Mouse (Mus musculus) MN1 (cell line): ENCODE data around the gene Dlg2.

Experiments used
- DNase-seq: peaks from one replicate; pipeline ENCODE4 v3.0.0-alpha.2; 2016; ENCODE audit warnings: low spot score

Dlg2 gene

GRCm38 (mm10) chr7:92383913-92384484 lies 1907.5 kb downstream of the Dlg2 start:
- no peak for DNase-seq

DNA sequence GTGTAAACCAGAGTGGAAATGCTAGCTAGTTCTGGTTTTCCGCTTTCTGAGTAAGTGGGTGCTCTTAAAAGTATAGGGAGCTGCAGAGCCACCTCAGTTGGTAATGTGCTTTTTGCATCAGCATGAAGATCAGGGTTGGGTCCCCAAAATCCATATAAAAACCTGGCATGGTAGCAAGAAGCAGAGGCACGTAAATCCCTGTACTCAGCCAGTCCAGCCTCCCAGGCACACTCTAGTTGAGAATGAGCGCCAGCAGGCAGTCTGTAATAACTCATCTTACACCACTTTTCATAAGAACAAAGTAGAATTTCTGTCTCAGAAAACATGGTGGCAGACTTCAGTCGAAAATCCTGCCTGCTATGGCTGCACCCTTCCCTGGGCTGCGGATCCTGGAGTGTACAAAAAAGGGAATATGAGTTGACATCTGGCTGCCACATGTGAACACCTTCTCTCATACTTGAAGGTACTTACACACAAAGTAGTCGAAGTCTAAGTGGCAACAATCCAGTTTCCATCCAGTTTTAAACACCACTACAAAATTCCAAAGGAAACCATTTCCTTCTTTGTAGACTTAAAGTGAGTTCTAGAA lies 1915.7 kb downstream of the Dlg2 start:
- no peak for DNase-seq

DNA sequence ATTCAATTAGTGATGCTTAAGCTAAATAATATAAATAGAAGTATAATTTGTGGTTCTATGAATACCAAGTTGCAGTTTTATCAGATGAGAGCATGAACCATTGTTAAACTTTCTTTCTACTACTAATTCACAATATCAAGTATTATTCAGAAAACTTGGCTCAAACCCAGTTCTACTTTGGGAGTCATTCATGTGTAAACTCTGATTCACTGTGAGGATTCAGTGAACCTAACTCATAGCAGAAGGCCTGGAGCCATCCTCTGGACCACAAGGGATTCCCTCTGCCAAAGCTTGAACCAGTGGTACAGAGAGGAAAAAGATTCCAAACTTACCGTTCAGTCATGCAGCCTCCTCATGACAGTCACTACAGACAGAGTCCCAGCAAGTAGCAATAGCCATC lies 1920.3 kb downstream of the Dlg2 start:
- no peak for DNase-seq

DNA sequence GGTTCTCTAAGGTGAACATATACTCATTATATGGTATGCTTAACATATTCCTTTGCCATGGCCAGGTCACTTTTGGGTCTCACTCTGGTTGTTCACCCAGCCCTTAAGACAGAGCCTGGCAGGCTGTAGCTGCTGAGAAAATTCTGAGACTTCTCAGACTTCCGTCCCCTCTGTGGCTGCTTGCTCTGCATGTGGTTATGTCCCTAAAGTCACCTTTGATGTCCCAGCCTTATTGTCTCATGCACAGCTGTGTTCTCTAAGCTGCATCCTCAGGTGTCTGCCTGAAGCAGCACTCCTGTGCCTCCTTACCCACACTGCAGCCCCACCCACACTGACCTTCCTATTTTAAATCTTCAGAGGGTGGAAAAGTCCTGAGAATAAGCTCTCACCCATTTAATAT lies 1922.4 kb downstream of the Dlg2 start:
- DNase-seq: no peak

DNA sequence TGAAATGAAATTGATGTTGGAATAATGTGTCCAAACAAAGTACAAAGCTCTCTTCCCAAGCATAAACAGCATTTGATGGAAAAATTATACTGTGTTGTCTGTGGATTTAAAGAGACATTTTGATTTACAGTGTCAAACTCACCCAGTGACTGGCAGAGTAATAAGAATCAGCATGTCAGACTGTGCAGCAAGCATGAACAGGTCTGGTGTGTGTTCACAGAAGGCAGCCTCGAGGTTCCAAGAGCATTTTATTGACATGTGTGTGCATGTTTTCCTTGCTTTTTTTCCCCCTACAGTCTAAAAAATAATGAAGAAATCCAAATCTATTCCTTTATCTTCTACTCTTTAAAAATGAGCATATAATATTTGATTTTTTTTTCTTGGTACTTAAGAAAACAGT lies 1924.1 kb downstream of the Dlg2 start:
- no peak for DNase-seq

DNA sequence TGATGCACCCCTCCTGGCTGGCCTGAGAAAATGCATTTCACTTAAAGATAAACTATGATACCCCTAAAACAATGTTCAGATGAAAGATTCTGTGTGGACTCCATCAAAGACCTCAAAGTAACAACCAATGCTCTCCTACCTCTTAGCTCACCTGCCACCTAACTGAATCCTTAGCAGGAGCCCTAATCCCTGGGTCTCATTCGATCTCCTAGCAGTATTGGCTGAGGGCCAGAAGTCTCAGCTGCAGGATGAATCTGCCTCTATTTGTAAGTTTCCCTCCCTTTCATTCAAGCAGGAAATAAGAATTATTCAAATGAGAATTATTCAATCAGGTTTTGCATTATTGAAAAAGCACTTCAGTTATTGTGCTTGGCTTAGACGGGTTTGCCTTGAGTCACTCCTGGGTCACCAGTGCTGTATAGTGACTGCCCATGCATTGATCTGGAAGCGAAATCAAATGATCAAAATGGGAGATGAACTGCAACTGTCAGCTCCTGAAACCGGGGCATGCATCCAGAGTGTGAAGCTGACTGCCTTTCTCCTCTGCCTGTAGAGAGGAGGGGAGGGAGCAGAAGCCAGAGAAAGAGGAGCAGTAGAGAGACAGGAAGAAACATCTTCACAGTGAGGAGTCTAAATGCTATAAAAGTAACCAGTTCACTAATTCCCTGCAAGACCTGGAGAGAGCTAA lies 1924.7 kb downstream of the Dlg2 start:
- DNase-seq: peak; percentile 11

DNA sequence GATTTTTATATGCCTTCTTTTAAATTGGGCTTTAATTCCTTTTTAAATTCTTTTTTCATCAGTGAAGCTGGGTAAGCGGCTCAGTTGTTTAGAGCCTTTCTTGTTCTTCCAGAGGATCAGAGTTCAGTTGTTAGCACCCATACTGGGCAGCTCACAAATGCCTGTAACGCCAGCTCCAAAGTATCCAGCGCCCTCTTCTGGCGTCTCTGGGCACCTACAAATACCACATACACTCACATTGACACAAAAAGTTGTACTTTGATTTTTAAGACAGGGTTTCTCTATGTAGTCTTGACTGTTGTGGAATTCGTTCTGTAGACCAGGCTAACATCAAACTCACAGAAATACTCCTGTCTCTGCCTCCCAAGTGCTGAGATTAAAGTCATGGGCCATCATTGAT lies 1932.0 kb downstream of the Dlg2 start:
- no peak for DNase-seq

DNA sequence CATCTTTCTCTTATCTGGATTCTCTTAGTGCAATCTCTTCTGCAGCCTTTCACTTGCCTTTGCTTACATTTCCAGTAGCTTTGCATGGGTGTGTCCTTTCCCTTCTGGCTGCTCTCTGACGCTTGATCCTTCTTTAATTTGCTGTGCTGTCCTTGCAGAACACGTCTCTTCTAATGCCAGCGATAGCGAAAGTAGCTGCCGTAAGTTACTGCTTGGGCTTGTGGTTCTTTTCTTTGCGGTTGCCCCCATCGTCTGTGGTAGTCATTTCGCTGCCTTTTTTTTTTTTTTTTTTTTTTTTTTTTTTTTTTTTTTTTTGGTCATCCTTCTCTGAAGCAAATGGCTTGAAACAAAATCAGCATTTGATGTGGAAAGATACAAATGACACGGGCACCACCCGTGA lies 1944.0 kb downstream of the Dlg2 start:
- DNase-seq: no peak

DNA sequence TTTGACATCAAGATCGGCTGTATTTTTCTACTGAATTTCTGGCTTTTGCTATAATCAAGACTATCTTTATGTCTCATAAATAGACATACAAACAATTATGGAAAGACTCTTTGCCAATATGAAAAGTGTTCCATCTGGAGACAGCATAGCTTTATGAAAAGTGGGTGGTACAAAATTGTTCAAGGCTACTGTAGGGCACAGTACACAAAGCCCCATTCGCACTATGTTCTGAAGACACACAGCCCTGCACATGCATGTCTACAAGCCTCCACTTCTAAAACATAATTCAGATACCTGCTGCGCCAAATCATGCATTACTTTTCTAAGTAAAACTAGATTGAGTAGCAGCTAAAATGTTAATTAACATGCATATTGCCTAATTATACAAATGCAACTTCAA lies 1946.5 kb downstream of the Dlg2 start:
- no peak for DNase-seq

- no peak for DNase-seq
Observed at GRCm38 (mm10) chr7:92424703-92425102, 1948.2 kb downstream of the Dlg2 start.

DNA sequence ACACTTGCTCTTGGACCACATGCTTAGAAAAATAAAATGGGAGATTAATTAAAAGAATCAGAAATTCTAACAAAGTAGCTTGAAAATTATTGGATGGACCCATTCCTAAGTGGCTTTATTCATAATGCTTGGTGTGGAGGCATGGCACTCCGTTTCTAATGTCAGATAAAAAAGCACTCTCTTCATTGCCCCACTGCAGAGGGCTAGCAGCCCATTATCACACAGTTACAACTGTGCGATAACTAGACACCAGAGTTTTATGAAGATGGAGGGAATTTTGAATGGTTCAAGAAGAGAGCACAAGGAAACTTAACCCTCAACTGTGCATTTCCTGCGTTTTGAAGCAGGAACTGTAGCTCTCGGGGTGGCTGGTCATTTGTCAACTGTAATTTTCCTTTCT lies 1950.8 kb downstream of the Dlg2 start:
- DNase-seq: no peak

DNA sequence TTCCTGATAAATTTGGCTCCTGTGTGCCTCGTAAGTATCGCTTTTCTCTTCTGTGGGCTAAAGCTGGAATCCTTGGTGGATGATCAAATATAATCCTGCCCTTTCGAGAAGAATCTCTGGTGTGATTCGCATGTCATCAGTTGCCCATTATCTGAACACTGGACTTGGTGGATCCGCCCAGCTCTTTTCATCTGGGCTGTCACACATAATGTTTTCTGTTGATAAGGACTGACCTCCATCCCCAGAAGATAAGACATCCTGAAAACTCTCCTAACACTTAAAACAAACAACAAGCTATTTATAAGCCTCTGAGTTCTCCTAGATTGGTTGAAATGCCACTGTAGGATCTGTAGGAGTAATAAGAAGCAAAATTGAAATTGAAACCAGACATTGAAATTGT lies 1952.2 kb downstream of the Dlg2 start:
- DNase-seq: no peak

- no peak for DNase-seq
Observed at GRCm38 (mm10) chr7:92430254-92430653, 1953.8 kb downstream of the Dlg2 start.

DNA sequence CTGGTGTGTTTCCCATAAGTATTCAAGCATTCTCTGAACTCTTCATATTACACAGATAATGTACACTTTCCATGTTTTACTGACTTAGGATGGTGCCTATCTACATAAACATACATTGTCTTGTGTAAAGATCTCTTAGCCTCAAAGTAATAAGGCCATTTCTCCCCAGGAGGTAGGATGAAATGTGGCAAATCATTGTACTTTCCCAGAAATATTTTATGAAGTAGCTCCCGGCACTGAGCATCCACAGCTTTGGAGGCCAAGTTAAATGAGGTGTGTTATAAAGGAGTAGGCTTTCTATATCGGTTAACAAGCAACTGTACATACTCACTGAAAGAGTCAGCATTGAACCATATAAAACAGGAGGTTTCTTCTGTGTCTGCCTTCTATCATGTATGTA lies 1960.7 kb downstream of the Dlg2 start:
- no peak for DNase-seq

- no peak for DNase-seq
Observed at GRCm38 (mm10) chr7:92439503-92440487, 1963.3 kb downstream of the Dlg2 start.

- DNase-seq: no peak
Observed at GRCm38 (mm10) chr7:92441611-92442010, 1965.1 kb downstream of the Dlg2 start.

- no peak for DNase-seq
Observed at GRCm38 (mm10) chr7:92442082-92442481, 1965.6 kb downstream of the Dlg2 start.

- no peak for DNase-seq
Observed at GRCm38 (mm10) chr7:92447938-92448337, 1971.5 kb downstream of the Dlg2 start.

DNA sequence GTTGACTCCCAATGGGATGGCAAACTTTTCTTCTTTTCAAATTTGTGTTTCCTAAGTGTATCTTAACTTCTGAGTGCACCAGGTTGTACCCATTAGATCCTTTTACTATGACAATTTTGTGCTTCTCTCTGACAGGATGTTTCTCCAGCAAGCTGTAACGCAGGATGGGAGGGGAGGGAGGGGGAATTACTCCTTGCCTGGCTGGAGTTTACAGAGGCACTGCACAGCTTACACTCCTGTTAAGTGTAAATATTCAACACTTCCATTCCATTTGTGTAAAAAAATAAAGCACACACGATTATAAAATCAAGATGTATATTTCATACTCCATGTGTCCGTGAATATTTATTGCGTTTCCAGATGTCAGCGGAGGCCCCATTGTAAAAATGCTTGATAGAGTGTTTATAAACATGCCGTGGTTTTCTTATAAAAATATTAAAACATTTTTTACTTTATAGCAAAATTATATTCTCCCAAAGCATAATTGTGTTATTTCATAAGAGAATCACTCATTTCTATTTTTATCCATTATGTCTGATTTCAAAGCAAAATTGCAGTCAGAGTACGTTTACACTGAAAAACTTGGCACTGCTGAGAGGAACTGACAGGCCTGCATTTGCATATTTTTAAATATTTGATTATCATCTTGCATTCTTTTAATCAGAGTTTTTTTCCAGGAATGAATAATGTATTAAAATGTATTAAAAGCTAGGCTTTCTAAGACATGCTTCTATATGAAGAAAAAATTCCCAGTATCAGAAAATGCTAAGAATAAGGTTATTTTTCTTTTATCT lies 1972.5 kb downstream of the Dlg2 start:
- DNase-seq: no peak

GRCm38 (mm10) chr7:92454176-92454575 lies 1977.7 kb downstream of the Dlg2 start:
- no peak for DNase-seq

GRCm38 (mm10) chr7:92455927-92456326 lies 1979.5 kb downstream of the Dlg2 start:
- no peak for DNase-seq

GRCm38 (mm10) chr7:92457791-92458190 lies 1981.3 kb downstream of the Dlg2 start:
- peak; percentile 91 for DNase-seq
